Mouse (Mus musculus): Measurements from ENCODE around the gene Tmub2. TPM values are rescaled to one million over a fixed set of nuclear protein-coding genes. Genes with fewer than 3 reads are reported as not detected.

Gene Tmub2
- polyA plus RNA-seq, 1 experiment from 2014 or later = 47.8 TPM

DNA sequence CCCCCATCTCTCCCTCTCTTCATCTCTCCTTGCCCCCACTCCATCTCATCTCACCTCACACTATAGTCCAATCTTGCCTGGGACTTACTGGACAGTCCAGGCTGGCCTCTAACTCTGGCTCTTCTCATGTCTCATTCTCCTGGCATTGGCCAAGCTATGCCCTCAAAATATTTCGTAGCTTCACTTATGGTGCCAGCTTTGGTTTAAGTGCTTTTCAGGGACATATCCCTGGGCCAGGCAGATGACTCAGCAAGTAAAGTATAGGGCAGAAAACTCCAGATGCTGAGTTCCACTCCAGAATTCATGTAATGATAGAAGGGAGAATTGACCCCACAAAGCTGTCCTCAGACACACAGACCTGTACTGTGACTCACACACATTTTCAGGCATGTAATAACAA lies 51.5 kb downstream of the Tmub2 start:
- ATAC-seq (ENCODE audit: insufficient read depth, low FRiP score, low read depth) = no peak; the same call in 1 of the 2 replicates
- H3K4me2 ChIP-seq = no peak overlapping the region
- H3K4me1 ChIP-seq = peaks cover 7% of the 10 kb centered on the region; the same call in 1 of the 2 replicates
- no peak overlapping the region for H3K9ac ChIP-seq
- no peaks in the 10 kb centered on the region for H3K9me3 ChIP-seq
- no peak overlapping the region for H3K27ac ChIP-seq
- no peak overlapping the region for H3K4me3 ChIP-seq (replicated peaks)
- 72% methylated on average over 1 of the region's 1 CpGs for WGBS
- H3K36me3 ChIP-seq = no peaks in the 10 kb centered on the region
- H3K27me3 ChIP-seq (replicated peaks) = no peaks in the 10 kb centered on the region

DNA sequence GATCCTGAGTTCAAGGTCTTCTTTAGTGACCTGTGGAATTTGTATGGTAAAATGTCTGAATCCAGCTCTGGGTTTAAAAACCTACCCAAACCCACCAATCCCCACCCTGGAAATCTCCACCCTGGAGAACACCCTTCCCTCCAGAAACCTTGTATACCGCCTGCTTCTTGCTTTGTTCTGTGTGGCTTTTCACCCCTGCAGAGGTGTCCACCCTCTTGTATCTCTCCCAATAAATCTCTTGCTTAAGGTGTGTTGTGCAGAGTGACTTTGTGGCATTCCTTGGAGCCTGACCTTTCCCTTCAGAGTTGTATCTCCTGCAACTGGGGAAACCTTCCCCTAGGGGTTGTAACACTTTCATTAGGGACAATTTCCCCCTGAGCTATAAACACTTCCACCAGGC lies 53.2 kb downstream of the Tmub2 start:
- no peaks in the 10 kb centered on the region for H3K27me3 ChIP-seq (replicated peaks)
- no peaks in the 10 kb centered on the region for H3K9me3 ChIP-seq
- no peaks in the 10 kb centered on the region for H3K36me3 ChIP-seq
- H3K4me3 ChIP-seq (replicated peaks) = no peak overlapping the region
- no peak overlapping the region for H3K27ac ChIP-seq
- H3K9ac ChIP-seq = no peak overlapping the region
- WGBS = 68% methylated on average over 1 of the region's 1 CpGs
- no peak overlapping the region for H3K4me2 ChIP-seq
- no peak for ATAC-seq (ENCODE audit: insufficient read depth, low FRiP score, low read depth)
- H3K4me1 ChIP-seq = peaks cover 7% of the 10 kb centered on the region; the same call in 1 of the 2 replicates

DNA sequence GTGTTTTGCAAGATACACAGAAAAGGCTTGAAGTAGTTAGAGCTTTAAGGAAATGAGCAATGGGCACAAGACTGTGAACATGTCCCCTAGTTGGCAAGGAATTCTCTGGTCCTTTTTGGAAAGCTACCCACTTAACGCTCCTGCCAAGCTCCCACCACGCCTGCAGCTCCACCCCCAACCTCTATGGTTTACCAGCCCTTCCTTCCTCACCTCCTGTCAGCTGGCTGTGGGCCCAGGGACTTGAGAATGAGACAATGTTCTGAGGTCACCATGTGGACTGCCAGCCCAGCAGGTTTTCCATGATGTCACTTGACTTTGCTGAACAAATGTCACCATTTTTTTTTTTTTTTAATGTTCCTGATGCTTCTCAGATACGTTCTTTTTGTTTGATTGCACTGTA lies 53.8 kb downstream of the Tmub2 start:
- Histone ChIP-seq H3K9me3 (no peaks in the 10 kb centered on the region), H3K4me3 (replicated peaks) (no peak overlapping the region), H3K36me3 (no peaks in the 10 kb centered on the region), H3K27ac (no peak overlapping the region), H3K4me1 (peaks cover 7% of the 10 kb centered on the region; the same call in 1 of the 2 replicates), H3K9ac (no peak overlapping the region), H3K4me2 (no peak overlapping the region), H3K27me3 (replicated peaks) (no peaks in the 10 kb centered on the region)
- peak; percentile 18; the same call in 1 of the 2 replicates for ATAC-seq (ENCODE audit: insufficient read depth, low FRiP score, low read depth)
- 35% methylated on average over 3 of the region's 3 CpGs for whole genome bisulfite sequencing

Other genes starting within 250 kb of the Tmub2 start
- 2.0 and 2.2 TPM in 2 replicates for gene Cd300lg, start 243.4 kb upstream of the Tmub2 start, polyA plus RNA-seq (2015; fragmentation: Nextera tagmentation; extraction: Ambion mirVana)
- gene Mpp2, start 196.4 kb upstream of the Tmub2 start, polyA plus RNA-seq (2015; fragmentation: Nextera tagmentation; extraction: Ambion mirVana) = 6.8 and 8.8 TPM in 2 replicates
- 4.8 and 7.6 TPM in 2 replicates for gene Ppy, start 183.6 kb upstream of the Tmub2 start, polyA plus RNA-seq (2015; fragmentation: Nextera tagmentation; extraction: Ambion mirVana)
- 65.1 and 89.6 TPM in 2 replicates for gene Pyy, start 177.1 kb upstream of the Tmub2 start, polyA plus RNA-seq (2015; fragmentation: Nextera tagmentation; extraction: Ambion mirVana)
- gene Nags, start 139.4 kb upstream of the Tmub2 start, polyA plus RNA-seq (2015; fragmentation: Nextera tagmentation; extraction: Ambion mirVana) = 6.2 and 6.5 TPM in 2 replicates
- gene Tmem101, start 128.5 kb upstream of the Tmub2 start, polyA plus RNA-seq (2015; fragmentation: Nextera tagmentation; extraction: Ambion mirVana) = 28.0 and 28.3 TPM in 2 replicates
- gene Lsm12, start 99.6 kb upstream of the Tmub2 start, polyA plus RNA-seq (2015; fragmentation: Nextera tagmentation; extraction: Ambion mirVana) = 110 and 112 TPM in 2 replicates
- gene G6pc3, start 95.3 kb upstream of the Tmub2 start, polyA plus RNA-seq (2015; fragmentation: Nextera tagmentation; extraction: Ambion mirVana) = 29.6 and 32.1 TPM in 2 replicates
- 68.7 and 71.3 TPM in 2 replicates for gene Hdac5, start 54.8 kb upstream of the Tmub2 start, polyA plus RNA-seq (2015; fragmentation: Nextera tagmentation; extraction: Ambion mirVana)
- 11.4 and 11.7 TPM in 2 replicates for gene BC030867, start 36.0 kb upstream of the Tmub2 start, polyA plus RNA-seq (2015; fragmentation: Nextera tagmentation; extraction: Ambion mirVana)
- 0.09 TPM in 1 of 2 replicates, not detected in the other for gene Asb16, start 16.2 kb upstream of the Tmub2 start, polyA plus RNA-seq (2015; fragmentation: Nextera tagmentation; extraction: Ambion mirVana)
- gene Atxn7l3, start 11.7 kb downstream of the Tmub2 start, polyA plus RNA-seq (2015; fragmentation: Nextera tagmentation; extraction: Ambion mirVana) = 14.5 and 14.8 TPM in 2 replicates
- 82.7 and 83.0 TPM in 2 replicates for gene Ubtf, start 34.8 kb downstream of the Tmub2 start, polyA plus RNA-seq (2015; fragmentation: Nextera tagmentation; extraction: Ambion mirVana)
- 31.8 and 68.8 TPM in 2 replicates for gene Slc4a1, start 81.3 kb downstream of the Tmub2 start, polyA plus RNA-seq (2015; fragmentation: Nextera tagmentation; extraction: Ambion mirVana)
- gene Rundc3a, start 108.5 kb downstream of the Tmub2 start, polyA plus RNA-seq (2015; fragmentation: Nextera tagmentation; extraction: Ambion mirVana) = 8.8 and 9.2 TPM in 2 replicates
- 256 and 259 TPM in 2 replicates for gene Slc25a39, start 123.0 kb downstream of the Tmub2 start, polyA plus RNA-seq (2015; fragmentation: Nextera tagmentation; extraction: Ambion mirVana)
- gene Grn, start 145.4 kb downstream of the Tmub2 start, polyA plus RNA-seq (2015; fragmentation: Nextera tagmentation; extraction: Ambion mirVana) = 155 and 161 TPM in 2 replicates
- gene Fam171a2, start 162.8 kb downstream of the Tmub2 start, polyA plus RNA-seq (2015; fragmentation: Nextera tagmentation; extraction: Ambion mirVana) = 5.5 and 6.1 TPM in 2 replicates
- gene Itga2b, start 185.2 kb downstream of the Tmub2 start, polyA plus RNA-seq (2015; fragmentation: Nextera tagmentation; extraction: Ambion mirVana) = 7.3 and 7.8 TPM in 2 replicates

Data from stomach, embryonic 15.5 days (tissue).